Mouse (Mus musculus): ENCODE results near the gene Rhoq. TPM values are rescaled to one million over a fixed set of nuclear protein-coding genes. Genes with fewer than 3 reads are reported as not detected.

Gene Rhoq
- polyA plus RNA-seq, 1 experiment from 2014 or later, result 13.0 TPM

DNA sequence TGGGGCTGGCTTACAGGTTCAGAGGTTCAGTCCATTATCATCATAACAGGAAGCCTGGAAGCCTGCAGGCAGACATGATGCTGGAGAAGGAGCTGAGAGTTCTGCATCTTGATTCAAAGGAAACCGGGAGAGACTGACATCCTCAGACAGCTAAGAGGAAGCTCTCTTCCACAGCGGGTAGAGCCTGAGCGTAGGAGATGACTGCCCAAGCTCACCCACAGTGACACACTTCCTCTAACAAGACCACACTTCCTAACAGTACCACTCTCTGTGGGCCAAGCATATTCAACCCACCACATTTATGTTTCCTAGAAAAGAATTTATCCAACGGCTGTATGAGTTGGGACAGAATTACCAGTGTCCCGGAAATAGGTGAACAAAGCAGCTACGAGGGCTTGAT lies 15.6 kb downstream of the Rhoq start:
- no peaks in the 10 kb centered on the region for H3K4me1 ChIP-seq
- H3K27me3 ChIP-seq, result no peaks in the 10 kb centered on the region
- no peaks in the 10 kb centered on the region for H3K9me3 ChIP-seq
- no peak overlapping the region for H3K27ac ChIP-seq
- ATAC-seq (ENCODE audit: borderline replicate concordance, extremely low read depth, low FRiP score, low TSS enrichment), result no peak
- H3K9ac ChIP-seq, result no peak overlapping the region
- H3K36me3 ChIP-seq, result peaks cover 32% of the 10 kb centered on the region
- no peak overlapping the region for H3K4me2 ChIP-seq
- H3K4me3 ChIP-seq, result no peak overlapping the region
- 83% methylated on average over 6 of the region's 6 CpGs for WGBS

DNA sequence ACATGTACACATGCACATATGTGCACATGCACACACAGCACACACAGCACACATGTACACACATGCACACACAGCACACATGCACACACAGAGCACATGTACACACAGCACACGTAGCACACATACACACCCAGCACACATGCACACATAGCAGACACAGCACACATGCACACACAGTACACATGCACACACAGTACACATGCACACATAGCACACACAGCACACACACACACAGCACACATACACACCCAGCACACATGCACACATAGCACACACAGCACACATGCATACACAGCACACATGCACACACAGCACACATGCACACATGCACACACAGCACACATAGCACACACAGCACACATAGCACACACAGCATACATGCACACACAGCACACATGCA lies 18.3 kb downstream of the Rhoq start:
- Histone ChIP-seq H3K36me3 (peaks cover 16% of the 10 kb centered on the region), H3K27me3 (no peaks in the 10 kb centered on the region), H3K9ac (no peak overlapping the region), H3K27ac (no peak overlapping the region), H3K4me3 (no peak overlapping the region), H3K4me2 (no peak overlapping the region), H3K4me1 (no peaks in the 10 kb centered on the region), H3K9me3 (no peaks in the 10 kb centered on the region)
- WGBS, result 94% methylated on average over 1 of the region's 1 CpGs
- ATAC-seq (ENCODE audit: borderline replicate concordance, extremely low read depth, low FRiP score, low TSS enrichment), result no peak

DNA sequence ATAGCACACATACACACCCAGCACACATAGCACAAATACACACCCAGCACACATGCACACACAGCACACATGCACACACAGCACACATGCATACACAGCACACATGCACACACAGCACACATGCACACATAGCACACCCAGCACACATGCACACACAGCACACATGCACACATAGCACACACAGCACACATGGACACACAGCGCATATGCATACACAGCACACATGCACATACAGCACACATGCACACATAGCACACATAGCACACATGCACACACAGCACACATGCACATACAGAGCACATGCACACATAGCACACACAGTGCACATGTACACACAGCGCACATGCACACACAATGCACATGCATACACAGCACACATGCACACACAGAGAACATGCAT lies 18.8 kb downstream of the Rhoq start:
- no peak overlapping the region for H3K9ac ChIP-seq
- no peaks in the 10 kb centered on the region for H3K9me3 ChIP-seq
- peaks cover 16% of the 10 kb centered on the region for H3K36me3 ChIP-seq
- H3K4me2 ChIP-seq, result no peak overlapping the region
- ATAC-seq (ENCODE audit: borderline replicate concordance, extremely low read depth, low FRiP score, low TSS enrichment), result no peak
- no peak overlapping the region for H3K4me3 ChIP-seq
- no peak overlapping the region for H3K27ac ChIP-seq
- 96% methylated on average over 2 of the region's 2 CpGs for WGBS
- H3K4me1 ChIP-seq, result peaks cover 2% of the 10 kb centered on the region; the same call in 1 of the 2 replicates
- H3K27me3 ChIP-seq, result no peaks in the 10 kb centered on the region

GRCm38 (mm10) chr17:86982497-86982896 lies 19.6 kb downstream of the Rhoq start:
- no peak for ATAC-seq (ENCODE audit: borderline replicate concordance, extremely low read depth, low FRiP score, low TSS enrichment)
- Histone ChIP-seq H3K4me3 (no peak overlapping the region), H3K27me3 (no peaks in the 10 kb centered on the region), H3K9me3 (no peaks in the 10 kb centered on the region), H3K4me2 (no peak overlapping the region), H3K9ac (no peak overlapping the region), H3K36me3 (peaks cover 16% of the 10 kb centered on the region), H3K4me1 (peaks cover 5% of the 10 kb centered on the region; the same call in 1 of the 2 replicates), H3K27ac (no peak overlapping the region)
- 66% methylated on average over 9 of the region's 9 CpGs for WGBS

DNA sequence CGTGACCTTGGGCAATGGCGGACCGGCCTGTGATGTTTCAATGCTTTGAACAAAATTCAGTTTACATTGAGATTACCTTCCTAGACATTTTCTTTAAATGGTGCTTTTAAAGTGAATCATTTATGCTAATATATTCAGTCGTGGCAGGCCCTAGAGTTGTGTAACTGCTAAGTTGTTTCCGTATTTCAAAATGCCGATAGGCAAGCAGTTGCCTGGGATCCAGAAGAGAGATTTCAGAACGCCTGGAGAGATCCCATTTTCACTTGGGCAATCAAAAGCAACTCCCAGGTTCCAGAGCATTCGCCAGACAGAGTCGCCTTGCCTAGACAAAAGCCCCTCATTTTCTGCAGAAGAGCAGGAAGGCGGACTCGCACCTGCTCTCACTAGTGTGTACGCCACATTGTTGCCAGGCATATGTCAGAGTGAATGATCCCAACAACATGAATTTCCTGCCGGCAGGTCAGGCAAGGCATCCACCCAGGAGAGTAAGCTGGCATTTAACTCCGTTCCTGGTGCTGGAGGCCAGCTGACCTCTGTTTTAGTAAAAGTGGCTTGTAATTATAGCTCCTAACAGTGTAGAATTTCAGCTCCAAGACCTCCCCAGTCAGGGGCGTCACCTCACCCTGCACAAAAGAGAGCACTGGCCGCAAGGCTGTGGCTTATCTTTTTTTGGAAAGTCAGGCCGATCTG lies 23.7 kb downstream of the Rhoq start:
- Histone ChIP-seq H3K36me3 (peaks cover 3% of the 10 kb centered on the region; the same call in 1 of the 2 replicates), H3K4me2 (no peak overlapping the region), H3K9me3 (no peaks in the 10 kb centered on the region), H3K4me1 (peaks cover 5% of the 10 kb centered on the region; the same call in 1 of the 2 replicates), H3K27me3 (no peaks in the 10 kb centered on the region), H3K27ac (no peak overlapping the region), H3K9ac (no peak overlapping the region), H3K4me3 (no peak overlapping the region)
- WGBS, result 61% methylated on average over 17 of the region's 17 CpGs
- no peak for ATAC-seq (ENCODE audit: borderline replicate concordance, extremely low read depth, low FRiP score, low TSS enrichment)

- Histone ChIP-seq H3K4me2 (no peak overlapping the region), H3K9me3 (no peaks in the 10 kb centered on the region), H3K27ac (no peak overlapping the region), H3K36me3 (0 out of 2 replicates have a peak, but pooled peaks cover 3% of the 10 kb centered on the region), H3K4me1 (peaks cover 5% of the 10 kb centered on the region; the same call in 1 of the 2 replicates), H3K9ac (no peak overlapping the region), H3K4me3 (no peak overlapping the region), H3K27me3 (no peaks in the 10 kb centered on the region)
- no peak for ATAC-seq (ENCODE audit: borderline replicate concordance, extremely low read depth, low FRiP score, low TSS enrichment)
- 89% methylated on average over 5 of the region's 5 CpGs for WGBS
These were observed 25.3 kb downstream of the Rhoq start for GRCm38 (mm10) chr17:86988161-86988560.

GRCm38 (mm10) chr17:86988601-86989184 lies 25.8 kb downstream of the Rhoq start:
- Histone ChIP-seq H3K9ac (no peak overlapping the region), H3K9me3 (no peaks in the 10 kb centered on the region), H3K27ac (no peak overlapping the region), H3K36me3 (0 out of 2 replicates have a peak, but pooled peaks cover 3% of the 10 kb centered on the region), H3K4me3 (no peak overlapping the region), H3K4me2 (no peak overlapping the region), H3K4me1 (peaks cover 5% of the 10 kb centered on the region; the same call in 1 of the 2 replicates), H3K27me3 (no peaks in the 10 kb centered on the region)
- ATAC-seq (ENCODE audit: borderline replicate concordance, extremely low read depth, low FRiP score, low TSS enrichment), result no peak
- 61% methylated on average over 6 of the region's 6 CpGs for WGBS

GRCm38 (mm10) chr17:86991306-86991705 lies 28.4 kb downstream of the Rhoq start:
- Histone ChIP-seq H3K36me3 (0 out of 2 replicates have a peak, but pooled peaks cover 3% of the 10 kb centered on the region), H3K9me3 (no peaks in the 10 kb centered on the region), H3K9ac (no peak overlapping the region), H3K4me1 (peaks cover 5% of the 10 kb centered on the region; the same call in 1 of the 2 replicates), H3K27ac (no peak overlapping the region), H3K27me3 (no peaks in the 10 kb centered on the region), H3K4me3 (no peak overlapping the region), H3K4me2 (no peak overlapping the region)
- WGBS, result 77% methylated on average over 8 of the region's 8 CpGs
- ATAC-seq (ENCODE audit: borderline replicate concordance, extremely low read depth, low FRiP score, low TSS enrichment), result no peak

DNA sequence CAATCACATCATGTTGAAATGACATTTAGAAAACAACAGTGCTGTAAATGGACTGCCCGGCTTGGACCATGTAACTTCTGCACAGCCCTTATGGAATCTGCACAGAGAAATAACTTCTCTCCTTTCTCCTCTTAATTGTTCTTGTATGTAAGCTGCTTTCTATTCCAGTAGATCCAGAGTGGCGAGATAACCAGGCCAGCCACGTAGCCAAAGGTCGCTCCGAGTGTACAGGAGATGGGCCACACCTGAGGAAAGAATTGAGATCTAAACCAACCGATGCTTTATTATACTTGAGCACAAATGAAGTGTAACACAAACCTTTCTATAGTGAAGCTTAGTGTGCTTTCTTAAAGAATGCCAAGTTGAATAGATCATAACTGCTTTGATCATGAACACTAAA lies 34.4 kb downstream of the Rhoq start:
- Histone ChIP-seq H3K4me1 (no peaks in the 10 kb centered on the region), H3K27ac (no peak overlapping the region), H3K9ac (no peak overlapping the region), H3K36me3 (0 out of 2 replicates have a peak, but pooled peaks cover 15% of the 10 kb centered on the region), H3K4me2 (no peak overlapping the region), H3K4me3 (no peak overlapping the region), H3K9me3 (no peaks in the 10 kb centered on the region), H3K27me3 (no peaks in the 10 kb centered on the region)
- ATAC-seq (ENCODE audit: borderline replicate concordance, extremely low read depth, low FRiP score, low TSS enrichment), result no peak
- WGBS, result 86% methylated on average over 6 of the region's 6 CpGs

GRCm38 (mm10) chr17:87008950-87009349 lies 46.1 kb downstream of the Rhoq start:
- Histone ChIP-seq H3K4me2 (no peak overlapping the region), H3K4me3 (no peak overlapping the region), H3K27ac (no peak overlapping the region), H3K9me3 (no peaks in the 10 kb centered on the region), H3K9ac (no peak overlapping the region), H3K36me3 (peaks cover 2% of the 10 kb centered on the region; the same call in 1 of the 2 replicates), H3K4me1 (no peaks in the 10 kb centered on the region), H3K27me3 (no peaks in the 10 kb centered on the region)
- no peak for ATAC-seq (ENCODE audit: borderline replicate concordance, extremely low read depth, low FRiP score, low TSS enrichment)
- WGBS, result 86% methylated on average over 3 of the region's 3 CpGs

- Histone ChIP-seq H3K27me3 (no peaks in the 10 kb centered on the region), H3K27ac (no peak overlapping the region), H3K4me1 (no peaks in the 10 kb centered on the region), H3K4me2 (no peak overlapping the region), H3K9ac (no peak overlapping the region), H3K4me3 (no peak overlapping the region), H3K9me3 (no peaks in the 10 kb centered on the region), H3K36me3 (peaks cover 4% of the 10 kb centered on the region; the same call in 1 of the 2 replicates)
- 80% methylated on average over 13 of the region's 13 CpGs for WGBS
- ATAC-seq (ENCODE audit: borderline replicate concordance, extremely low read depth, low FRiP score, low TSS enrichment), result no peak
These were observed 48.6 kb downstream of the Rhoq start for GRCm38 (mm10) chr17:87011301-87012019.

DNA sequence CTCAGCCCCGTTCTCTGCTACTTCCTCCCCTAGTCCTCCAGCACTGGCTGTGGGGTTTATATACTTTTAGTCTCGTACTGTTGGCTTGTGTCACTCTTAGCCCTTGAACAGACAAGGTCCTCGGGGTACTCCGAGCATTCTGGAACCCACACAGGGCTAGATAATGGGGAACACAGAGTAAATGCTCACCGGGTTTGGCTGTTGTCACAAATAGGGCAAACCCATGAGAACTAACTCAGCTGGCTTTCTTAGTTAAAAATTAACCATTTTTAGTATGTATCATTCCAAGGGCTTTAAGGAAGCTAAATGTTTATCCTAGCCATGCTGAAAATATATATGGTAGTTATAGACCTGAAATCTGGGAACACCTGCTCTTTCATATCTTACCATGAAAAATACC lies 56.8 kb downstream of the Rhoq start:
- H3K27ac ChIP-seq, result no peak overlapping the region
- 85% methylated on average over 5 of the region's 5 CpGs for whole genome bisulfite sequencing
- H3K4me3 ChIP-seq, result no peak overlapping the region

More for the DNA sequence above, 56.8 kb downstream of the Rhoq start:
- no peaks in the 10 kb centered on the region for H3K9me3 ChIP-seq
- H3K36me3 ChIP-seq, result peaks cover 13% of the 10 kb centered on the region; the same call in 1 of the 2 replicates
- no peaks in the 10 kb centered on the region; the same call in 1 of the 2 replicates for H3K4me1 ChIP-seq
- H3K4me2 ChIP-seq, result no peak overlapping the region
- H3K9ac ChIP-seq, result no peak overlapping the region
- no peak for ATAC-seq (ENCODE audit: borderline replicate concordance, extremely low read depth, low FRiP score, low TSS enrichment)
- no peaks in the 10 kb centered on the region for H3K27me3 ChIP-seq
